8 mouse cellular contexts compared by ENCODE assay signal in genomic region chr12:70228155-70228554, GRCm38 (mm10). TPM values are rescaled to one million over a fixed set of nuclear protein-coding genes. Genes with fewer than 3 reads are reported as not detected.
DNase-seq lines count a peak whose midpoint lies in the region; ATAC-seq and TF ChIP-seq lines count a peak whose summit lies in the region.

No protein-coding gene starts in this region.

- ATAC-seq in neural tube, embryonic 11.5 days (ENCODE audit: insufficient read depth, low FRiP score, low TSS enrichment), result no peak
- peak; percentile 6; the same call in 1 of the 2 replicates for ATAC-seq in liver, embryonic 12.5 days
- no peak for ATAC-seq in stomach, postnatal 0 days (ENCODE audit: low FRiP score, low TSS enrichment)

- no peaks in the 10 kb centered on the region; the same call in 1 of the 2 replicates for H3K27me3 ChIP-seq in heart, embryonic 10.5 days (ENCODE audit: insufficient read depth, poor library complexity, severe bottlenecking)
- no peaks in the 10 kb centered on the region for H3K27me3 ChIP-seq in neural tube, embryonic 11.5 days (ENCODE audit: control insufficient read depth, insufficient read depth, low read length)
- H3K27me3 ChIP-seq in liver, embryonic 12.5 days (replicated peaks), result 0 out of 2 replicates have a peak, but pooled peaks cover 6% of the 10 kb centered on the region
- H3K27me3 ChIP-seq in stomach, postnatal 0 days (ENCODE audit: control insufficient read depth, insufficient read depth, low read length), result no peaks in the 10 kb centered on the region

- TF ChIP-seq EP300 in stomach, postnatal 0 days (optimal IDR thresholded peaks at IDR 0.05), result no peak

- intact Hi-C loops in heart, postnatal 25 days (cut with DNase I), result no loop called here

- peaks cover 49% of the 10 kb centered on the region for H3K4me1 ChIP-seq in heart, embryonic 10.5 days
- H3K4me1 ChIP-seq in neural tube, embryonic 11.5 days (ENCODE audit: control insufficient read depth, insufficient read depth, low read length), result peaks cover 8% of the 10 kb centered on the region
- H3K4me1 ChIP-seq in liver, embryonic 12.5 days, result peaks cover 56% of the 10 kb centered on the region
- H3K4me1 ChIP-seq in stomach, postnatal 0 days (replicated peaks; ENCODE audit: control insufficient read depth, insufficient read depth), result 0 out of 2 replicates have a peak, but pooled peaks cover 4% of the 10 kb centered on the region

- peak overlapping the region; percentile 63 for H3K4me3 ChIP-seq in heart, embryonic 10.5 days
- H3K4me3 ChIP-seq in neural tube, embryonic 11.5 days (ENCODE audit: low read depth, low read length), result no peak overlapping the region; the same call in 1 of the 2 replicates
- H3K4me3 ChIP-seq in liver, embryonic 12.5 days, result peak overlapping the region; percentile 63
- H3K4me3 ChIP-seq in stomach, postnatal 0 days (ENCODE audit: low read depth, low read length), result peak overlapping the region; percentile 58; the same call in 1 of the 2 replicates

- no peak overlapping the region for H3K9ac ChIP-seq in neural tube, embryonic 11.5 days (ENCODE audit: low read length)
- H3K9ac ChIP-seq in liver, embryonic 12.5 days, result peak overlapping the region; percentile 74
- H3K9ac ChIP-seq in stomach, postnatal 0 days (ENCODE audit: low read length), result peak overlapping the region; percentile 74; the same call in 1 of the 2 replicates

- no peak for DNase-seq in heart, embryonic 10.5 days (ENCODE audit: low spot score)
- DNase-seq in heart, postnatal 25 days (ENCODE audit: low spot score), result no peak
- DNase-seq in neural tube, embryonic 11.5 days (ENCODE audit: low spot score), result no peak
- no peak for DNase-seq in neural tube, embryonic 10.5 days (ENCODE audit: extremely low spot score, low spot score)
- DNase-seq in stomach, postnatal 0 days (ENCODE audit: low spot score), result no peak
- no peak for DNase-seq in layer of hippocampus, adult 8-10 months (ENCODE audit: low spot score in 2 of 2)
- no peak for DNase-seq in adrenal gland, postnatal 10 days

- H3K4me2 ChIP-seq in neural tube, embryonic 11.5 days (ENCODE audit: low read depth), result peak overlapping the region; percentile 90; the same call in 1 of the 2 replicates
- H3K4me2 ChIP-seq in liver, embryonic 12.5 days, result peak overlapping the region; percentile 93
- H3K4me2 ChIP-seq in stomach, postnatal 0 days (replicated peaks; ENCODE audit: low read depth), result peak overlapping the region; percentile 86

- 60% methylated on average over 11 of the region's 11 CpGs for WGBS in heart, embryonic 10.5 days
- 66% methylated on average over 11 of the region's 11 CpGs for WGBS in neural tube, embryonic 11.5 days
- 62% methylated on average over 11 of the region's 11 CpGs for WGBS in liver, embryonic 12.5 days (ENCODE audit: insufficient replicate concordance)
- 59% methylated on average over 11 of the region's 11 CpGs for WGBS in stomach, postnatal 0 days

- H3K27ac ChIP-seq in heart, embryonic 10.5 days, result peak overlapping the region; percentile 88
- no peak overlapping the region for H3K27ac ChIP-seq in neural tube, embryonic 11.5 days (ENCODE audit: low read depth, low read length)
- peak overlapping the region; percentile 65 for H3K27ac ChIP-seq in liver, embryonic 12.5 days
- peak overlapping the region; percentile 84; the same call in 1 of the 2 replicates for H3K27ac ChIP-seq in stomach, postnatal 0 days (replicated peaks)

- no peak for TF ChIP-seq CTCF in stomach, postnatal 0 days (IDR thresholded peaks at IDR 0.05; ENCODE audit: low read depth)

- H3K36me3 ChIP-seq in heart, embryonic 10.5 days, result no peaks in the 10 kb centered on the region
- H3K36me3 ChIP-seq in neural tube, embryonic 11.5 days (ENCODE audit: control insufficient read depth, insufficient read depth, low read length), result no peaks in the 10 kb centered on the region
- H3K36me3 ChIP-seq in liver, embryonic 12.5 days, result no peaks in the 10 kb centered on the region
- no peaks in the 10 kb centered on the region for H3K36me3 ChIP-seq in stomach, postnatal 0 days (ENCODE audit: control insufficient read depth, insufficient read depth, low read length)

- H3K9me3 ChIP-seq in heart, embryonic 10.5 days, result no peaks in the 10 kb centered on the region
- no peaks in the 10 kb centered on the region for H3K9me3 ChIP-seq in neural tube, embryonic 11.5 days (ENCODE audit: control insufficient read depth, low read length)
- no peaks in the 10 kb centered on the region for H3K9me3 ChIP-seq in liver, embryonic 12.5 days (replicated peaks)
- no peaks in the 10 kb centered on the region for H3K9me3 ChIP-seq in stomach, postnatal 0 days (ENCODE audit: control insufficient read depth, low read length)

RNA-seq across cellular contexts. Expression of gene Pygl, which starts 3.1 kb away (rescaled TPM):
- 30.3 and 42.6 TPM in 2 replicates for polyA plus RNA-seq in heart, embryonic 10.5 days (2016; fragmentation: Nextera tagmentation; extraction: Ambion mirVana)
- 1 to 10 TPM; 3.9 to 5.7 TPM for total RNA-seq in heart, postnatal 25 days (2021)
- 6.0 and 7.4 TPM in 2 replicates for polyA plus RNA-seq in neural tube, embryonic 11.5 days (2014; fragmentation: Nextera tagmentation; extraction: Ambion mirVana)
- 29.4 and 29.5 TPM in 2 replicates for polyA plus RNA-seq in liver, embryonic 12.5 days (2016; fragmentation: Nextera tagmentation; extraction: Ambion mirVana)
- polyA plus RNA-seq in stomach, postnatal 0 days (2015; fragmentation: Nextera tagmentation; extraction: Ambion mirVana), result 18.3 and 20.0 TPM in 2 replicates
- total RNA-seq in layer of hippocampus, adult 8-10 months (2022), result 1 to 10 TPM; 3.9 to 7.0 (median 4.8) TPM
- total RNA-seq in adrenal gland, postnatal 10 days (2021), result 10 to 100 TPM; 48.7 to 82.7 TPM
